Mouse (Mus musculus): ENCODE measurements around the gene Ppp5c.

Ppp5c gene

DNA sequence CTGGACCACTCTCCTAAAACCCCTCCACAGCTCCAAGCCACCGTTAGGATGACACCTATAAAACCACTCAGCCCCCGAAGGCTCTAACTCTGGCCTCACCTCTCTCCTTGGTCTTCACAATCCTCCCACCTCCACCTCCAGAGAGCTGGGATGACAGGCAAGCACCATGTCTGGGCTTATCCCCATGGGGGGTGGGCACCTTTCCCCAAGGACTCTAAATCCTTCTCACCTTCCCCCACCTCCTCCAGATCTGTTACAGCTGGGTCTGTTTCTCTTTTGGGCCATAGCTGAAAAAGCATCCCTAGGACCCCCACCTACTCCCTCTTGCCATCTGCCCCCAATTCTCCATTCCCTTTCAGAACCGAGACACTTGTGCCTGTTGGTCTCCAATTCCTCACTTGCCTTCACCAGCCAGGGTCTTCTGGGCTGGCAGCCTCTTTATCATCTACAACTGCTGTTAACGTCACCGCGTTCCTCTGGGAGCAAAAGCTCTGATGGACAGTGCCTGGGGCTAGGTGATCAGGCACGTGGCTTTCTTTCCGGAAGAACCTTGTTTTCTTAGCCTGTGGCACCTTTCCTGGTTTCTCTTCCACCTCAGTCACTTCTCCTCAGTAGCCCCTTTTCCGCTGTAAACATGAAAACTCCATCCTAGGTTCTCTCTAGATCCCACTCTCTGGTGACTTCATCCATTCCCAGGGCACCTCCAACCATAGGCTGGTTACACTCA is 1.7 kb downstream of the Ppp5c start:
- H3K36me3 ChIP-seq (ENCODE audit: insufficient read depth, low read length): peaks cover 55% of the 10 kb centered on the region
- H3K4me3 ChIP-seq (replicated peaks; ENCODE audit: low read length): peak overlapping the region; percentile 100
- peaks cover 65% of the 10 kb centered on the region for H3K4me1 ChIP-seq (replicated peaks; ENCODE audit: low read depth, low read length)
- peaks cover 3% of the 10 kb centered on the region; the same call in 1 of the 2 replicates for H3K9me3 ChIP-seq (ENCODE audit: low read length)
- TF ChIP-seq POU5F1 (IDR thresholded peaks at IDR 0.05; ENCODE audit: borderline replicate concordance, low read length) (no peak), CTCF (conservative IDR thresholded peaks at IDR 0.05; ENCODE audit: low read length) (no peak), NANOG (IDR thresholded peaks at IDR 0.05; ENCODE audit: borderline replicate concordance, low read length) (no peak)
- no peaks in the 10 kb centered on the region for H3K27me3 ChIP-seq (ENCODE audit: insufficient read depth, low read length)

DNA sequence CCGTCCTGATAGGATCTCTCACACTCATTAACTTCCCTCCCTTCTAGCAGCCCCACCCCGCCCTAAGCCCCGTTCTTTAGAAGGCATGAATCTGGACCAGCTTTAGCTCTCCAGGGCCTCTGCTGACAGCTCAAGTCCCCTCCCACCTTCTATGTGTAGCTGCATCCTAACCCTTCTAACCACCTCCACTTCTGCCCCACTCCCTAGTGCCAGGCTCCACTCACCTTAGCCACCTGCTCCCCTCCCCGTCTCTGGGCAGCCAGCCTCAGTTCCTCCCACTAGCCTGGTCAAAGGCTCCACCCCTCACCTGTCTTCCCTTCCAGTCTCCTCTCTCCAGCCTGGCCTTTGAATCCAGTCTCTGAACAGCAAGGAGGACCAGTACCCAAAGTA is 2.2 kb downstream of the Ppp5c start:
- H3K36me3 ChIP-seq (ENCODE audit: insufficient read depth, low read length): peaks cover 61% of the 10 kb centered on the region
- H3K4me1 ChIP-seq (replicated peaks; ENCODE audit: low read depth, low read length): peaks cover 70% of the 10 kb centered on the region
- TF ChIP-seq NANOG (IDR thresholded peaks at IDR 0.05; ENCODE audit: borderline replicate concordance, low read length) (no peak), POU5F1 (IDR thresholded peaks at IDR 0.05; ENCODE audit: borderline replicate concordance, low read length) (no peak), CTCF (conservative IDR thresholded peaks at IDR 0.05; ENCODE audit: low read length) (no peak)
- peak overlapping the region; percentile 100 for H3K4me3 ChIP-seq (replicated peaks; ENCODE audit: low read length)
- peaks cover 3% of the 10 kb centered on the region; the same call in 1 of the 2 replicates for H3K9me3 ChIP-seq (ENCODE audit: low read length)
- no peaks in the 10 kb centered on the region for H3K27me3 ChIP-seq (ENCODE audit: insufficient read depth, low read length)

DNA sequence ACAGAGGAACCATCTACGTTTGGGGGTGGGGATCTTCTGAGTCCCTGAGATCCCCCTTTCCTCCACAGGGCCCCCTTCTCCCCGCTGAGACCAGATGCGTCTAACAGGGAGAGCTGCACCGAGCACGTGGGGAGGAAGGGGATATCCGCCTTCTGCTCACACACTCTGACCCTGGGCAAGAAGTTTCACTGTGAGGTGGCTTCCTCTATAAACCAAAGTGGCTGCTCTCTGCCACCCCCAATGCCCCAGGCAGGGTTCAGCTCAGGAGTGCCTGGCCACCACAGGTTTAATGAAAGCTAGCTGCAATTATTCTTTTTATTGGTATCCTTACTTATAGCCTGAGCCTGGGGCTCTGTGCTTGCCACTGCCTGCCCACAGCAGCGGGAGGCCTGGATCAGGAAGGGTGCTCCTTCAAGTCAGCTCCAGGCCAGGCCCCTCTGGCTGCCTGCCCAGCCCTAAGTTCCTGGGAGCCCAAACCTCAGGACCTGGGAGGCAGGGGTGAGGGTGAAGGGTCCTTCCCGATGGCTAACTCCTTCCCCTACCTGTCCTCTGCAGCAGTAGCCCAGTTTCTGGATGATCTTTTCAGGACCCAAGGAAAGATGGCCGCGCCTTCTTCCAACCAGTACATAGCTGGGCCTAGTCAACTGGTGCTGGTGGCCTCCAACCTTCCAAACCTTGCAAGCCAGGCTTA is 2.8 kb downstream of the Ppp5c start:
- TF ChIP-seq POU5F1 (IDR thresholded peaks at IDR 0.05; ENCODE audit: borderline replicate concordance, low read length): no peak
- TF ChIP-seq CTCF (conservative IDR thresholded peaks at IDR 0.05; ENCODE audit: low read length): no peak
- TF ChIP-seq NANOG (IDR thresholded peaks at IDR 0.05; ENCODE audit: borderline replicate concordance, low read length): no peak
- H3K36me3 ChIP-seq (ENCODE audit: insufficient read depth, low read length): peaks cover 66% of the 10 kb centered on the region
- peaks cover 75% of the 10 kb centered on the region for H3K4me1 ChIP-seq (replicated peaks; ENCODE audit: low read depth, low read length)
- peak overlapping the region; percentile 100; the same call in 1 of the 2 replicates for H3K4me3 ChIP-seq (replicated peaks; ENCODE audit: low read length)
- peaks cover 3% of the 10 kb centered on the region; the same call in 1 of the 2 replicates for H3K9me3 ChIP-seq (ENCODE audit: low read length)
- no peaks in the 10 kb centered on the region for H3K27me3 ChIP-seq (ENCODE audit: insufficient read depth, low read length)

- Histone ChIP-seq H3K27me3 (ENCODE audit: insufficient read depth, low read length) (no peaks in the 10 kb centered on the region), H3K9me3 (ENCODE audit: low read length) (peaks cover 3% of the 10 kb centered on the region; the same call in 1 of the 2 replicates), H3K4me3 (replicated peaks; ENCODE audit: low read length) (no peak overlapping the region), H3K4me1 (replicated peaks; ENCODE audit: low read depth, low read length) (peaks cover 81% of the 10 kb centered on the region), H3K36me3 (ENCODE audit: insufficient read depth, low read length) (peaks cover 74% of the 10 kb centered on the region)
- TF ChIP-seq POU5F1 (IDR thresholded peaks at IDR 0.05; ENCODE audit: borderline replicate concordance, low read length): no peak
- no peak for TF ChIP-seq CTCF (conservative IDR thresholded peaks at IDR 0.05; ENCODE audit: low read length)
- no peak for TF ChIP-seq NANOG (IDR thresholded peaks at IDR 0.05; ENCODE audit: borderline replicate concordance, low read length)
These were observed 3.6 kb downstream of the Ppp5c start for GRCm38 (mm10) chr7:17024141-17024540.

- H3K27me3 ChIP-seq (ENCODE audit: insufficient read depth, low read length): no peaks in the 10 kb centered on the region
- TF ChIP-seq POU5F1 (IDR thresholded peaks at IDR 0.05; ENCODE audit: borderline replicate concordance, low read length): no peak
- no peak for TF ChIP-seq NANOG (IDR thresholded peaks at IDR 0.05; ENCODE audit: borderline replicate concordance, low read length)
- no peak for TF ChIP-seq CTCF (conservative IDR thresholded peaks at IDR 0.05; ENCODE audit: low read length)
- peaks cover 81% of the 10 kb centered on the region for H3K4me1 ChIP-seq (replicated peaks; ENCODE audit: low read depth, low read length)
- no peak overlapping the region for H3K4me3 ChIP-seq (replicated peaks; ENCODE audit: low read length)
- peaks cover 3% of the 10 kb centered on the region; the same call in 1 of the 2 replicates for H3K9me3 ChIP-seq (ENCODE audit: low read length)
- H3K36me3 ChIP-seq (ENCODE audit: insufficient read depth, low read length): peaks cover 79% of the 10 kb centered on the region
These were observed 4.0 kb downstream of the Ppp5c start for GRCm38 (mm10) chr7:17023701-17024100.

DNA sequence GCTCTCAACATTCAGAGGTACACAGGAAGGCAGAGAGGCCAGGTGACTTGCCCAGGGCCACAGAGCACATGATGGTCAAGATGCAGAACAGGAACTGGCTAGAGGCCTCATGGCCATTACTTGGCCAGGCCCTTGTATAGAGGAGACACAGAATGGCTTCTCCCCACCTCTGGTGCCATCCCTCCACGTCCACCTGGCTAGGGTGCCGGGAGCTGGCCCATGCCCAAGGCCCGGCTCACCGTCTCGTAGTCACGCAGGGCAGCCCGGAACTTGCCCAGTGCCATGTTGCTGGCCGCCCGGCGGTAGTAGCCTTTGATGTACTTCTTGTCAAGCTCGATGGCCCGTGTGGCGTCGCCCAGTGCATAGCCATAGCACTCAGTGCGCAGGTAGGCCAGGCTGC is 5.5 kb downstream of the Ppp5c start:
- Histone ChIP-seq H3K4me1 (replicated peaks; ENCODE audit: low read depth, low read length) (peaks cover 81% of the 10 kb centered on the region), H3K36me3 (ENCODE audit: insufficient read depth, low read length) (peaks cover 90% of the 10 kb centered on the region), H3K9me3 (ENCODE audit: low read length) (peaks cover 3% of the 10 kb centered on the region; the same call in 1 of the 2 replicates), H3K27me3 (ENCODE audit: insufficient read depth, low read length) (no peaks in the 10 kb centered on the region), H3K4me3 (replicated peaks; ENCODE audit: low read length) (no peak overlapping the region)
- TF ChIP-seq POU5F1 (IDR thresholded peaks at IDR 0.05; ENCODE audit: borderline replicate concordance, low read length) (no peak), CTCF (conservative IDR thresholded peaks at IDR 0.05; ENCODE audit: low read length) (no peak), NANOG (IDR thresholded peaks at IDR 0.05; ENCODE audit: borderline replicate concordance, low read length) (no peak)

DNA sequence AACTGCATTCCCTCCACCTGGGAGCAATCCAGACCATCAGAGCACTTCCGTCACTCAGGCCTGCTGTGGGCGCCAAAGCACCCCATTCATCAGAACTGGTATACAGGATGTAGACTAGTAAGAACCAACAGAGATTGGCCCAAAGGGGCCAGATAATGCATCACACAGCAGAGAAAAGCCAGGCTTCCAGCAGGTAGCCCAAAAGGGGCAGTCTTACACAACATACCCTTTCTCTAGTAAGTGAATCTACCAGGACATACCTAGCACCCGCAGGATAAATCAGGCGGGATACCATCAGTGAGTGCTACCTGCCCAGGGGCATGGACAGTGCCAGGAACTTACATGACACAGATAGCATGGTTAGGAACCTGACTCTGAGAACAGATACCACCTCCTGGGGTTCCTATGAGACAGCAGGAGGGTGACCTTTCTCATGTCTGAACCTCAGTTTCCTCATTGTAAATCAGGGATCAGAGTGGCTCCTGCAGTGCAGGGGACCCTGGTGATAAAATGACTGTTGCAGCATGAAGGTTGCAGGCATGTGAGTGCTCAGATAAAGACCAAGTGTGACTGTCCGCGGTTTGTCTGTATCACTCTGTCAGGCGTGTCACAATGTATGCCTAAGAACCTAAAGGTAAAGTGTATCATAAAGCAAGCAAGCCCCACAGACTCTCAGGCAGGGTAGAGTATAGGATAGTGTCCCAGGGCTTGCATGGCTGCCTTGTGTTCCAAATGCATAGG is 8.1 kb downstream of the Ppp5c start:
- Histone ChIP-seq H3K4me1 (replicated peaks; ENCODE audit: low read depth, low read length) (peaks cover 75% of the 10 kb centered on the region), H3K4me3 (replicated peaks; ENCODE audit: low read length) (no peak overlapping the region), H3K27me3 (ENCODE audit: insufficient read depth, low read length) (no peaks in the 10 kb centered on the region), H3K9me3 (ENCODE audit: low read length) (no peaks in the 10 kb centered on the region), H3K36me3 (ENCODE audit: insufficient read depth, low read length) (peaks cover 96% of the 10 kb centered on the region)
- TF ChIP-seq CTCF (conservative IDR thresholded peaks at IDR 0.05; ENCODE audit: low read length): no peak
- no peak for TF ChIP-seq NANOG (IDR thresholded peaks at IDR 0.05; ENCODE audit: borderline replicate concordance, low read length)
- TF ChIP-seq POU5F1 (IDR thresholded peaks at IDR 0.05; ENCODE audit: borderline replicate concordance, low read length): no peak

DNA sequence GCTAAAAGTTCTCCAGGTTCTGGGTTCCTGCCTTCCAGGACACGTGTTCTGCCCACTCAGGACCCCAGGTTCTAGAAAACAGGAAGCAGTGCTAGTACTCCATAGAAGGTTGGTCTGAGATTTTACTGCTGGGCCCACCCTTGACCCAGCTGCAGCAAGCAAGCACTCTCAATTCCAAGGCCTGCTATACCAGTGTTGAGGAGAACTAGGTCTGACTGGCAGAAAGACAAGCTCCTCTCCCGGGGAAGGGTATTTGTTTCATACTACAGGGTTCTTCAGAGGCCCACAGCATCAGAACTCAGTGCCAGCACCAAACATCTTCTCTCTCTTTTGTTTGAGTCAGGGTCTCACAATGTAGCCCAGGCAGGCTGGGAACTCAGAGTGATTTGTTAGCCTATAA is 9.8 kb downstream of the Ppp5c start:
- Histone ChIP-seq H3K4me1 (replicated peaks; ENCODE audit: low read depth, low read length) (peaks cover 62% of the 10 kb centered on the region), H3K4me3 (replicated peaks; ENCODE audit: low read length) (no peak overlapping the region), H3K27me3 (ENCODE audit: insufficient read depth, low read length) (no peaks in the 10 kb centered on the region), H3K9me3 (ENCODE audit: low read length) (no peaks in the 10 kb centered on the region), H3K36me3 (ENCODE audit: insufficient read depth, low read length) (peaks cover 96% of the 10 kb centered on the region)
- TF ChIP-seq CTCF (conservative IDR thresholded peaks at IDR 0.05; ENCODE audit: low read length) (no peak), POU5F1 (IDR thresholded peaks at IDR 0.05; ENCODE audit: borderline replicate concordance, low read length) (no peak), NANOG (IDR thresholded peaks at IDR 0.05; ENCODE audit: borderline replicate concordance, low read length) (no peak)
